Mouse (Mus musculus) embryo, embryonic 11.5 days (tissue): Measurements from ENCODE around the gene Tgds.
A peak's percentile ranks its signal among the peaks of the same experiment; 100 is the strongest.
"Not testable (repeated sequence)": the region's sequence is repeated elsewhere in the genome, so short reads cannot be mapped to it uniquely, and the experiment has no call there.

ENCODE experiments used
- DNase-seq: peaks from one replicate; pipeline ENCODE4 v3.0.0-alpha.2; 2012; ENCODE audit warnings: low read depth, low spot score

Gene Tgds

DNA sequence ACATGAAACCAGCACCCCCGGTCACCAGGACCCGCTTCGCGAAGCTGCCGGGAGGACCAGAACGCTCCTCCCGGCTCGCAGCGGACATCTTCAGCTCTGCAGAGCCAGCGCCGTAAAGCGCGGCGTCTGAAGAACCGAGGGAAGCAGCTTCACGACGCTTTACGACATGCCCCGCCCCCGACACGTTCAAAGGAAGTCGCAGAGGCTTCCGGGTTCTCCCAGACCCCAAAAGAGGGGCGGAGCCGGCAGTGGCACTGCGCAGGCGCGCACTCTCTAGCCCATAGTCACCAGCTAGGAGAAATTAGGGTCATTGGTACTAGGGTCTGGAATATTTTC, at the start of gene Tgds:
Gene Tgds, minus strand, starts transcription at position 114 of the 336 bp plus-strand sequence.
- peak; percentile 99 for DNase-seq

DNA sequence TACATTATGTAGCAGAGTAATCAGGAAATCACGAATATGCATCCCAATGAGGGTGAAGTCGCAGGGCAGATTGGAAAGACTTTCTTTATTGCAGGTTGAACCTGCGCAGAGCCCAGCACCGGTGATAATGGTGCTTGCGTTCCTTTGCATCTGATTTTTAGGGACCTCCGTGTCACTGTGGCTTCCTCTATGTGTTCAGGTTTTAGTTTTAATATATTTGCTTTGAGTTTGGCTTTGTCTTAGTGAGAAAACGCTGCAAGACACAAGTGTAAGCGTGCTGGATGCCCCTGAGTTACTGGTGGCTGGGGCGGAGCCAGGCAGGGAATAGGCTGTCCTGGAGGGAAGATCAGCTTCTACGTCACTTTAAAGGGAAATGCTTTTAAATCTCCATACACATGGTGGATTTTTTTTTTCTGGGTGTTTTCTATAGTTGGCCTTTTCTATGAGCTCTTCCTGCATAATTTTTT, 48.2 kb upstream of the Tgds start:
- no peak for DNase-seq

DNA sequence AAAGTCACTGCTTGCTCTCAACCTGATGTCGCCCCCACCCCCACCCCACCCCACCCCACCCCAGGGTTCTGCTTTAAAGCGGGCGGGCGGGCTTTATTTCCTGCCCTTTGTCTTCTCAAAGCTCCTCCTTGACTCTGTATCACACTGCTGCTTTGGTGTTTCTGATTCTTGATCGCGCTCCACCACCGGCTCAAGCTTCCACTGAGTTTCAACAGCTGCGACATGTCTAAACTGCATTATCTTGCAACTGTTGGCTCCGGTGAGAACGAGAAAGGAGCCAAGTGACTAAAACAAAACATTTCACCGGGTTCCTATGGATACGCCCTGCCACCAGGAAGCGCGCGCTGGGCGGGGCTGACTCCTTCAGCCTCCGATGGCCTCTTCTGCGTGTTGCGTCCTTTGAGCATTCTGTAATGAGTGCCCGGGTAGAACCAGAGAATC, 47.6 kb upstream of the Tgds start:
- peak; percentile 54 for DNase-seq

DNA sequence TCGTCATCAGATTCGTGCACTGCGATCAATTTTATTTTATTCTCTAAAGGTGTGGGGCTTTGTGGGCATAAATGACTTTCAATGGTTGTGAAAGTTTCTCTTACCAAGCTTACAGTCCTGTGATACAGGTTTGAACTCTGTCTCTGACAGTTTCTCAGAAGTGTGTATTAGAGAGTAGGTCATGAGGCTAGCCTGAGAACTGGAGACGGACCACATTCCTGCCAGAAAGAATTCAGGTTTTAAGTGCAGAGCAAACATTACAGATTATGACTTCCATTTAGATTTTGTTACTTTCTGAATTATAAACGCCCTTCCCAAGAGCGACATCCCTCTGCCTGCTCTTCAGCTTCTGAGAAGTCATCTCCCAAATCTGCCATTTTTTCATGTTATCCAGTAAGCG, 47.1 kb upstream of the Tgds start:
- DNase-seq, result no peak

DNA sequence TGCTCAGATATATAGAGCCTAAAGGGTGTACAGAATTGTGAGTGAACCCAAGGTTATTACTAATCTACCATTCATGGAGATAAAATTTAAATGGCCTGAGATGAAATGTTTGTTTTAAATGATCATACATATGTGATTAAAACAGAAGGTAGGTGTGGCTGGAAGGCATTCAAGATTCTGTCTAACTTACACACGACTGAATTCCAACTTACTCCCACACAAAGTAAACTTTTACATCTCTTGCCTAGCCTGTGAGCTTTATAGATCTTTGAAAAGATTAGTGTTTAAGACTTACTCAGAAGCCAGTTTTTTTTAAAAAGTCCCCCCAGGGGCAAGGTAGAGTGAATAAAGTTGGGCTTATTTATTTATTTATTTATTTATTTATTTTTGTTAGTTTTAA, 46.7 kb upstream of the Tgds start:
- no peak for DNase-seq

DNA sequence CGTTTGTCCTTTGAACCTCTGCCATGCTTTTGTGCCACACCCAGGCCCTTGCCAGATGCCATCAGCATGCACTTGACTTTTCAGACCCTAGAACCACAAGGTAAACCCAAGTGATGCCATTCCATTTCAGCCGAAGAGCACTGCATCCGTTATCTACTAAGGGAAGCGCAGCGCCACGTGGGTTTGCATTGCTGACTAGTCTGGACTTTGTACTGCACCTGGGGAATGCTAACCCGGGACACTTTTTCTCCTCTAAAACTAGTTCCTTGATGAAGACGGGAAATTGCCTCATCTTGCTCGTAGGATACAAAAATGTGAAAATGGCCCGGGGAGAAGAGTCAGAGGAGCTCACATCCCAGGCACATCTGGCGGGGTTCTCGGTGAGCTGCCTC, 43.1 kb upstream of the Tgds start:
- DNase-seq, result no peak

DNA sequence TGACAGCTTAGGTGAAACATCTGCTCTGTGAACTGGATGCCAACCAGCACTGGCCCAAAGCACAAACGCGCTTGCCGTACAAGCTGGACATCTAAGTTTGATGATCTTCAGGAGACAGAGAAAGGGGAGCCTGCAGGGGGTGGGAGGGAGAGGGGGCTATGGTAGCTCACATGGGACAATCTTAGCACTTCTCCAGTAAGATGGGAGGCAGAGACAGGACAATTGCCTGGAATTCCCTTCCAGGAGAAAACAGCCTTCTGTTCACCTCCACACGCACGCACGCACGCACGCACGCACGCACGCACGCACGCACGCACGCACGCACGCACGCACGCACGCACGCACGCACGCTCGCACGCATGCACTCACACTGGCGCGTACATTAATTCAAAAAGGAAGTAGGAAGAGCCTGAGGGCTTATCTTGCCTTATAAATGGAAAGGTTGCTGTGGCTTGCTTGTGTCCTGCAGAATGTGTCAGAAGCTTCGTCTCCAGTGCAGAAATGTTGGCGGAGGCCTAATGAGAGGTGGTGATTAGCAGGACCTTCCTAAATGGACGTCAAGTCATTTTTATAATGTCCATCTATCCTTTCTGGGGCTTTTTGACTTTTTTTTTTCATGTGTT, 42.6 kb upstream of the Tgds start:
- no peak for DNase-seq

DNA sequence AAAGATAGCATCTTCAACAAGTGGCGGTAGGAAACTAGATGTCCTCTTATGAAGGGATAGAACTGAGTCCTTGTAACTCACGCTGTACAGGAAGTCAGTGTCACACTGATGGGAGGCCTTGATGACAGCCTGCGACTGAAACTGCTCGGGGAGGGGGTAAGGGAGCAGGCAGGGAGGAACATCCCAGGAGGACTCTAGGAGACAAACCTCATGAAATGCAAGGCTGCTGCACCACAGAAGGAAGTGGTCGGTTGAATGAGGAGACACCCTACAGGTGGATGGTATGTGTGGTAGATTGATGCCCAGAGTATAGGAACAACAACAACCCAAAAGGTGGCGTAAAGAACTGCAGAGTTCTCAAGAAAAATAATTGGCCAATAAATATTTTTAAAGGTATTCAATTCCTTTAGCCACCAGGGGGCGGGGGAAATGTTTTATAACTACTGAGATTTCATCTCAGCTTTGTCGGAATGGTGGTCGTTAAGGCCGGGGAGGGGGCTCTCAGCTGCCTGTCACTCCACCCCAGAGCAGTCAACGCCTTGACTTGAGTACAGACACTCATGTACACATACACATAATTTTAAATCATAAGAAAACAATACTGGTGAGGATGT, 41.1 kb upstream of the Tgds start:
- DNase-seq, result no peak

DNA sequence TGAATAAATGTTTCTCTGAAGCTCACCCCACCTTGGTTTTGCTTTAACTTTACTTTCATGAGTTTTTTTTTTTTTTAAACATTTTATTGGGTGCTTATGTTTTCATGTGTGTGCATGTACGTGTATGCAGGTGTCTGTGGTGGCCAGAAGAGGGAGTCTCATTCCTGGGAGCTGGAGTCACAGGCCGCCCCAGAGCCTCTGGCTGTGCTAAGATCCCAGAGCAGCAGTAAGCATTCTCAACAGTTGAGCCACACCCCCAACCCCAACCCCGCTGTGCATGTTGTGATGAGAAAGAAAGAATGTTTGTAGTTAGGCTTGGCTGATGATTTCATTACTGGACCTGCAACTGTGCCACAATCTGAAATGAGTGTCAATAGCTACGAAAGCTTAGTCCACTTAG, 36.2 kb upstream of the Tgds start:
- DNase-seq, result no peak

DNA sequence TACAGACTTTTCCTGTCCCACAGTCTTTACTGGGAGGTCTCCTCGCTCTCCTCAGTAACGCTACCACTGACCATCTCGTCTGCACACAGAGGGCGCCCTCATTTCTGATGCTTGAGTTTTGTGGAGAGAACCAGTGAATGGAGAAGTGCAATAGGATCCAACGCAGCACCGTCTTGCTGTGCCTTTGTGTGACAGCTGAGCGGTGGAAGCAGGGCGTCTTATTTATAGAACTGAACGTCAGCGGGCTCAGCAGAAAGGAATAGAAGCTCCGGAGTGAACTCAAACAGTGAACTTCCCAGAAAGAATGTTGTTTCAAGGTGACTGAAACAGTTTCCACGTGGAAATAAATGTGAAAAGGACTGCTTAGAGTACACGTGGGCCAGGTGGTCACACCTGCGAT, 30.1 kb upstream of the Tgds start:
- no peak for DNase-seq

DNA sequence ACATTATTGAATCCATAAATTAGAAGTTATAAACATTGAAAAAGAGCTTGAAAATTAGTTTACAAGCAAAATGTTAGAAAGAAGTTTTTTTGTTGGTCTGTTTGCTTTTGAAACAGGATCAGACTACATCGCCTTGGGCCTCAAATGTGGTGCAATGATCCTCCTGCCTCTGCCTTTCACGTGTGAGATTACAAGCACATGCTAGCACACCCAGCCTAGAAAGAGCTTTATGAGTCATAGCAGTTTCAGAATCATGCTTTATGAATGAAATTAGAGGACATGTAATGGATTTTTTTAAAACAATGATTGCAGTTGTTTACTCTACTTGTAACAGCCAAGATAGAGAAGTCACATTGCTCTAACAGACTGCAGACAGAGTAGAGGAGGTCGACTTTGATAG, 29.2 kb upstream of the Tgds start:
- DNase-seq, result no peak

DNA sequence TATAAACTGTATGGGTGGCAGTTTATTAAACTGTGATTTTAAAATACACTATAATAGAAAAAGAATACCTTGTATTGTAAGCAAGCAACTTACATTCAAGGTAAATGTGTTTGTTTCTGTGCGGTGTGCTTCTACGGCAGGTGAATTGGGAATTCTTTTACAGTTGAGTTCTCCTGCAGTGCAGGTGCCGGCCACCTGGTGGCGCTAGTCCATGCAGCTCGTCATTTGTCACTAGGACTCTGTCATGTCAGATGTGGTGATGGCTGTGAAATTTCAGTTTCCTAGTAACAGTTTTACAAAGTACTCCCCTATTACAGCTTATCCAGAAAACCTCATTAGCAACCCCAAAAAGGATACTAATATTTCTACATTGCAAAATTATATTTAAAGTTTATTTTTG, 24.6 kb upstream of the Tgds start:
- DNase-seq, result peak; percentile 17

DNA sequence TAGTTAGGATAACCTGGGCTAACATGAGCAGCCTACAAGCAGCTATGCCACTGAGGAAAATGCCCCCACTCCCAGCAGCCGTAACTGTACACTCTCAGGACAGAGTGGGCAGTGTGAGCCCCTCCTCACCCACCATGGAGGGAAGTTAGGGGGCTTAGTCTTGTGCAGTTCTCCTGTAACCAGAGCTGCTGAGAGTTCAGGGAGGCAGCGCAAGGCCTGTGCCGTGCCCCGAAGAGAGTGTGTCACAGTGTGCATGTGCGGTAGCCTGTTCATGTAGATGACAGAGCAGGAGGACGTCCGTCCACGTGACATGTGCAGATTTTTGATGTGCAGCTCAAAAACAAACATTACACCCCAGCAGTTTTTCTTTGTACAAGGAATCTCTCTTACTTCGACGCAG, 24.2 kb upstream of the Tgds start:
- no peak for DNase-seq

DNA sequence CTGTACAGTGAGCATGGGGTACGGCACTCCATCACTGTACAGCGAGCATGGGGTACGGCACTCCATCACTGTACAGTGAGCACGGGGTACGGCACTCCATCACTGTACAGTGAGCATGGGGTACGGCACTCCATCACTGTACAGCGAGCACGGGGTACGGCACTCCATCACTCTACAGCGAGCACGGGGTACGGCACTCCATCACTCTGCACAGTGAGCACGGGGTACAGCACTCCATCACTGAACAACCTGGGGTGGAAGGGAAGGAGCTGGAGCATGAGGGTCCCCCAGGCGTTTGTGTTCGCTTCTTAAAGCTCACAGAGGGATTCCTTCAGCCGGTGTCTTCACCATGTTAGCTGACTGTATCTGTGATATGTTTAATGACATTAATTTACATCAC, 23.5 kb upstream of the Tgds start:
- not testable (repeated sequence) for DNase-seq

DNA sequence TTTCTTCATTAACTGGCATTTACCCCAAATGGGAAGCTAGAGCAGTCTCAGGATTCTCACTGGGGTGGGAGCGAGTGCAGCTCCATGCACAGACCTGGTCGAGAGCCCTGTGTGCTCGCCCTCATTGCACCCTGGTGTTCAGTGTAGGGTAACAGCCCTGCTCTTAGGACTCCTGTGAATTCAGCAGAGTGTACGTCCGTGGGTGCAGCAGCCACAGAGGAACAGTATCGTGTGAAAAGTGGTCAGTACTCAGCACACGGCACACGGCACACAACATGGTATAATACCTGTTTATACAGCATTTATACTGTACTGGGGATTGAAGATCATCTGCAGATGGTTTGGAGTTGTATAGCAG, 19.7 kb upstream of the Tgds start:
- DNase-seq, result no peak

DNA sequence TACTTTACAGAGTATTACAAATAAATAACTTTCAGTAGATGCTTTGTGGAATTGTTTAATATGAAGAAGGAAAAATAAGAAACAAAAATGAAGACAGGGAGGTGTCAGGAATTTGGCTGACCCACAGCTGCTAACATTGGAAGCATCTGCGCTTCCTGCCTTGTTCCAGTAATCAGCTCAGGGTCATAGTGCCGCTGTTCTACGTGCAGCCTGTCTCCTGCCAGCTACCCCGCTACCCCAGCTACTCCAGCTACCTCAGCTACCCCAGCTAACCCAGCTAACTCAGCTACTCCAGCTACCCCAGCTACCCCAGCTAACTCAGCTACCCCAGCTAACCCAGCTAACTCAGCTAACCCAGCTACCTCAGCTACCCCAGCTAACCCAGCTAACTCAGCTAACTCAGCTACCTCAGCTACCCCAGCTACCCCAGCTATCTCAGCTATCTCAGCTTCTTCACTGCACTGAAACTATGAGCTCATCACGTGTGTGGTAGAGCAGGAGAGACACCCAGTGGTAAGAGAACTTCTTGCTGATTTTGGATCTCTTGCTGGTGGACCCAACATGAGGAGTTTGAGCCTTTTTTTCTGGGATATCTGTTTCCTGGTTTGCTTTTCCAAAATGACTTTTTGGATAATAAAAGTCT, 19.2 kb upstream of the Tgds start:
- no peak for DNase-seq

DNA sequence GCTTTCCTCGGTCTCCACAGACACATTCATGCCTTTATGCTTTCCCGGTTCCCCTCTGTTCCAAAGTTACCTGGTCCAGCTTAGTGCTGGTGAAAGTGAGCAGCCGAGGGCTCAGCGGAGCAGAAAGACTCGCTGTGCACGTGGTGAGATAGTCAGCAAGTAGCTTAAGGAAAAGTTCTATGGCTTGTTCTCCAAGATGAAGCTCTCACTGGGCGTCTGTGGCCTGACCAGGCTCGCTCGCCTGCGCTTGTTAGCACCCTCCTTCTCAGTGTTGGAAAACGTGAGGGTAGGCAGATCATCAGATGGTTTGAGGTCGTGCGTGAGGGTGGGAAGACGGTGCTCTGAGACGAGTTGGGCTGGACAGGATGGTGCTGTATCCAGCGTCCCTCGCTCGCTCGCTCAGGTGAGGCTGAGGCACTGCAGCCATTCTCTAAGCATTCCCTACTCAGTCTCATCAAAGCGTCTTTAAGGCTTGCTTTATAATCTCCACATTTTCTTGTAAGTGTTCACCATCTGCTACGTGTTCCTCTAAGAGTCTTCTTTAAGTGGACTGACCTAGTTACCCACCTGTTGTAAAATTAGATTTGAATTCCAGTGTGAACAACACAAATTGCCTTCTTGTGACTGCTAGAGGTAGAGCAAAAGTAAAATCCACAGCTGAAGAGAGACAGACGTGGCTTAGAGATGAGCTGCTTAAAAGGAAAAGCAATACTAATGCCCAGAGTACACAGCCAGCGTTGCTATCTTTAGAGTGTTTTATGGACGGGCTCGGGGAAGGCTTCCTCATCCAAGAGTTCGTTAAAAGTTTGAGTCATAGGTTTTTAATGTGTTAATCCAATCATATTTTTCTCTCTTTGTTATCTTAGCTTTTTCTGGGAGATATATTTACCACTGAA, 18.3 kb upstream of the Tgds start:
- DNase-seq, result no peak

DNA sequence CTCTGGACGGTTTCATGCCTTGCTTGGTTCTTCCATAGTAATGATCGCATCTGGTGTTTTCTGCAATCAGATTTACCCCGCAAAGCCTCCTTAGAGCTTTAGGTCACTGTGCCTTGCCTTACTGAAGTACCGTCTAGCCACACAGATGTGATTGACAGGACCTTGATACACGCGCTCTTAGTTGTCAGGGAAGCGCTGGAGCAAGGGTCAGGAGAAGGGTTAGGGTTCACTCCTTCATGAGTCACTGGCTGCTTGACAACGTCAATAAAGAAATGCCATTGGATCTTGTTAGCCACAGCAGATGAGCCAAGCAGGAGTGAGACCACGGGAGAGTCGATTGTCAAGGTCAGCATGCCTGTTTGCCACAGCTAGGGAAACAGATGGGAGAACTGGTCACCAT, 16.0 kb upstream of the Tgds start:
- no peak for DNase-seq

DNA sequence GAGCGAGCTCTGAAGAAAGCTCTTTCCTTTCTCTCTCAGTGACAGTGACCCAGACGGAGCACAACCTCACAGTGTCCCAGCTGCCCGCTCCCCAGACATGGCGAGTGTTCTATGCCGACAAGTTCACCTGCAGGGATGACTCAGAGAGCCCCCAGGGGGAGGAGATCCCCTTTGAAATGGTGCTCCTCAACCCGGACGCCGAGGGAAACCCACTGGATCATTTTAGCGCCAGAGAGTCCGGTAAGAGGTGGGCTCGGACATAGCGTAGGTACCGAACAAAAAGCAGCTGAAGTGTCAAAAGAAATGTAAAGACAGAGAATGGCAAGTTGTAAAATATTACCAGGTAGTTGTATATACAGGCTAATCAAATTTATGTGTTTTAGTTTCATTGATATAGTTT, 15.5 kb upstream of the Tgds start:
- no peak for DNase-seq

DNA sequence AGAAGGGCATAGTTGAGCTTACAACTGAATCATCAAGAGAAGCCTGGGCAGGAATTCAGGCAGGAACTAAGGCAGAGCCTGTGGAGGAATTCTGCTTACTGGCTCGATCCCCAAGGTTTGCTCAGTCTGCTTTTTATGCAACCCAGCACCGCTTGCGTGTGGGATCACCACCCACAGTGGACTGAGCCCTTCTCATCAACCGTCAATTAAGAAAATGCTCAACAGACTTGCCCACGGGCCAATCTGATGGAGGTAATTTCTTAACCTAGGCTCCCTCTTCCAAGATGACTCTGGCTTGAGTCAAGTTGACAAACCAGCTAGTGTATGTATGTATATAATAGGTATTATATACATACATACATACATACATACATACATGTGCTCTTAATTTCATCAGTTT, 9.7 kb upstream of the Tgds start:
- DNase-seq, result no peak

DNA sequence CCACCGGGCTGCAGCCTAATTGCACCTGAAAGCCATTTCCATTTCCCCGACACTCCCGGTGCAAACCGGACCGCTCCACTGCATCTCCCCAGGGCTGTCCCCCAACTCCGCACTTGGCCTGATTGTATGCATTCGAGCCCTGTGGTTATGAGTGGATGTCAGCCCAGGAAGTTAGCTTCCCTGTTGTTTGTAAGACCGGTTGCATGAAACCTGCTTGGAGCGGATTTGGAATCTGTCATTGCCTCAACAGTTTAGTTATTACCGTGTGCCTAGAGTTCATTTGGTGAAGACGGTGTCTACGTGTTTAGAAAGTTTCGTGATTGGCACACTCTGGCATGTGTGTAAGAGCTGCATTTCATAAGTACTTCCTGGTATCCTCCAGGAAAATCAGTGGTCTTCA, 4.9 kb upstream of the Tgds start:
- peak; percentile 11 for DNase-seq

DNA sequence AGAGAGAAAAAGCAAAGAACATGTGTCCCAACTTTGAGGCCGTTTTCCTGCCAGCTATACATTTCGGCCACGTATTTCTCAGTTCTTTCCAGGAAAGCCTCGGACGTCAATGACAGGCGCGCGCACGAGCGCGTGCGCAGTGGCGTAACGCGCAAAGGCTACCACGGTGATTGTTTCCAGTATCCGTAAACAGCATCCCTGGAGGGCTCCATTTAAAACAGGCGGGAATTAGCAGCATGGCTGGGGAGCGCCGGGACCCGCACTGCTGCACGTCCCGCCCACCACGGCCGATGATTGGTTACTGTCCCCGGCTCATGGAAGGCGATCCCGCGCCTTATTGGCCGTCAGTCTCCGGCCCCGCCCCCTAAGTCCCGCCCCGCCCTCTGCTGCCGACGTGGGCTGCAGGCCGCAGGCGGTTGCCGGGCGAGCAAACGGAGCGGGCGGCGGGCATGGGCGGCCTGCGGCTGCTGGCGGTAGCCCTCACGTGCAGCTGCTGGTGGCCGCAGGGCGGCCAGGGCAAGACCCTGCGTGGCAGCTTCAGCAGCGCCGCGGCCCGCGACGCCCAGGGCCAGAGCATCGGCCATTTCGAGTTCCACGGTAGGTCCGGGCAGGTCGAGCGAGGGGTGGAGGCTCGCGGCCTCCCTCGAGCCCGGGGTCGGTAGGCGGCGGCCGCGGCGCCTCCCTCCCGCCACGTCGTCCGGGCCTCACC, 4.3 kb upstream of the Tgds start, which contains the start of gene Gpr180:
Gene Gpr180, plus strand, starts transcription at position 415 of the 709 bp plus-strand sequence.
- peak; percentile 95 for DNase-seq
